Mouse (Mus musculus) stomach, embryonic 15.5 days (tissue): ENCODE results near the gene Ybx3. TPM values are rescaled to one million over a fixed set of nuclear protein-coding genes. Genes with fewer than 3 reads are reported as not detected.

ENCODE experiments used
- ATAC-seq: fragments of 200-750 bp; cut with Nextera tagmentation; 2 replicates; pipeline ENCODE4 v1.8.0; 2017; ENCODE audit warnings: low read depth, moderate number of reproducible peaks, moderate TSS enrichment; ENCODE audit not compliant: insufficient read depth, low FRiP score
- H3K27ac ChIP-seq: fragments of 300-500 bp; sonication (generic); 2 replicates; pipeline ENCODE4 v1.5.1; 2015; ENCODE audit warnings: mild to moderate bottlenecking, inconsistent platforms
- H3K27me3 ChIP-seq: fragments of 300-500 bp; sonication (generic); replicated peaks from 2 replicates; pipeline ENCODE4 v1.6.1; 2015; ENCODE audit warnings: inconsistent platforms
- H3K36me3 ChIP-seq: fragments of 300-500 bp; sonication (generic); 2 replicates; pipeline ENCODE4 v1.6.1; 2015; ENCODE audit warnings: inconsistent platforms
- H3K4me1 ChIP-seq: fragments of 300-500 bp; sonication (generic); 2 replicates; pipeline ENCODE4 v1.6.1; 2015; ENCODE audit warnings: inconsistent platforms
- H3K4me2 ChIP-seq: fragments of 300-500 bp; sonication (generic); 2 replicates; pipeline ENCODE4 v1.6.1; 2015; ENCODE audit warnings: mild to moderate bottlenecking, inconsistent platforms
- H3K4me3 ChIP-seq: fragments of 300-500 bp; sonication (generic); replicated peaks from 2 replicates; pipeline ENCODE4 v1.5.1; 2015; ENCODE audit warnings: inconsistent platforms
- H3K9ac ChIP-seq: fragments of 300-500 bp; sonication (generic); 2 replicates; pipeline ENCODE4 v1.6.1; 2015; ENCODE audit warnings: inconsistent platforms
- H3K9me3 ChIP-seq: fragments of 300-500 bp; sonication (generic); 2 replicates; pipeline ENCODE4 v1.6.1; 2016; ENCODE audit warnings: inconsistent platforms
- WGBS: fragments of 180-500 bp; shearing (Covaris S2); methylation state at CpG from one replicate; pipeline ENCODE4 v1.1.7; 2015; 5-methylcytosine and 5-hydroxymethylcytosine counted together
- polyA plus RNA-seq: library from polyadenylated mRNA; unstranded; fragments of >200 nt; fragmentation: Nextera tagmentation; extraction: Ambion mirVana; gene quantifications from 2 replicates; pipeline ENCODE4 v1.2.1, GENCODE M21; 2015

Gene Ybx3
- polyA plus RNA-seq, 1 experiment from 2014 or later, result 62.5 TPM

DNA sequence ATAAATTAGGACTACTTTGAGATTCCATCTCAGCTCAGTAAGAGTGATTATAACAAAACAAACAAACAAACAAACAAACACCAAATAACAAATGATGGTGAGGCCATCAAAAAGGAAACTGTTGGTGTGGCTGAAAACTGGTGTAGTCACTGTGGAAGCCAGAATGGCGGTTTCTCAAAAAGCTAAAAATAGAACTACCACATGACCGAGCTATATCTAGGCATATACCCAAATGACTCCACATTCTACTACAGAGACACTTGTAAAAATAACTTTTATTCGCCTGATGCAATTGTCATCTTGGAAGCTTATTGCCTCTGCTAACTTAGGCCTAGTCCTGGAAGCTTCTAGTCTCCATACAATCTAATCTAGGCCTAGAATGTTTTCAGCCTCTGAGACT is 16.0 kb upstream of the Ybx3 start:
- Histone ChIP-seq H3K9me3 (no peaks in the 10 kb centered on the region), H3K4me3 (no peak overlapping the region), H3K27me3 (no peaks in the 10 kb centered on the region), H3K4me1 (no peaks in the 10 kb centered on the region), H3K27ac (no peak overlapping the region), H3K9ac (no peak overlapping the region), H3K36me3 (no peaks in the 10 kb centered on the region), H3K4me2 (no peak overlapping the region)
- ATAC-seq, result no peak
- 75% methylated on average over 3 of the region's 3 CpGs for WGBS

DNA sequence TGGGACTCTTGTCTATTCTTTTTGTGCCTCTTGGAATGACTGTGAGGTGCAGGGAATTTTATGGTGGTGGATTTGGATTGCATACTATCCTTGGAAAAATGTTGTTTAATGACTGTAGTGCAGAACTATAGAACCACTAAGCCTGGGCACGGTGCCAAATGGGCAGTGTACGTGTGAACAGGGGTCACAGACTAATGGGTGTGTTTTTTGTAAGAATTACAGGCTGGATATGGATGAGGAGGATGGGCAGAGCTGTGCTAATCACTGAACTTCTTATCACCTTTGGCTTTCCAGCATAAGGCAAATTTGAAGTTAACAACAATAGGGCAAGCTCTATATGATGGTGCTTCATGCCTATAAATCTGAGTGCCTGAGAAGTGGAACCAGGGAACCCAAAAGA is 14.8 kb upstream of the Ybx3 start:
- Histone ChIP-seq H3K4me3 (no peak overlapping the region), H3K4me1 (no peaks in the 10 kb centered on the region), H3K4me2 (no peak overlapping the region), H3K9me3 (no peaks in the 10 kb centered on the region), H3K27ac (no peak overlapping the region), H3K9ac (no peak overlapping the region), H3K36me3 (no peaks in the 10 kb centered on the region), H3K27me3 (no peaks in the 10 kb centered on the region)
- 30% methylated on average over 2 of the region's 2 CpGs for WGBS
- ATAC-seq, result no peak

DNA sequence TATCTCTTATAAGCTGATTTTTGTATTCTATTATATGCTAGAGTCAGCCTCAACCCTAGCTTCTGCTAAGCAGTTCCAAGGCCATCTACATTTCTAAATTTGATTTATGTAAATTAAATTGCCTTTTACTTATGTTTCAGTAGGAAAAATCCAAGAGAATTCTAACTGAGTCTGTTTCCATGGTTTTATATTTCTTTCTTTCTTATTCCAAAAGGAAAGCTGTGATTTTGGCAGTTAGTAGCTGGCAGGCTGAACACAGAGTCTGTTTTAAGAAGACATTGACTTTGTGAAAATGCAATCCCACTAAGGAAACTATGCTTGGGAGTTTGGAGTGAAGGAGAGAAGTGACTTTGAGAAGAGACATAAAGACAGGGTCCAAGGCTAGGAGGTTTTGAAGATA is 14.3 kb upstream of the Ybx3 start:
- H3K27me3 ChIP-seq, result no peaks in the 10 kb centered on the region
- H3K4me1 ChIP-seq, result no peaks in the 10 kb centered on the region
- no peak overlapping the region for H3K27ac ChIP-seq
- no peak overlapping the region for H3K4me3 ChIP-seq
- H3K36me3 ChIP-seq, result no peaks in the 10 kb centered on the region
- no peak overlapping the region for H3K4me2 ChIP-seq
- no peak for ATAC-seq
- no peaks in the 10 kb centered on the region for H3K9me3 ChIP-seq
- no peak overlapping the region for H3K9ac ChIP-seq

DNA sequence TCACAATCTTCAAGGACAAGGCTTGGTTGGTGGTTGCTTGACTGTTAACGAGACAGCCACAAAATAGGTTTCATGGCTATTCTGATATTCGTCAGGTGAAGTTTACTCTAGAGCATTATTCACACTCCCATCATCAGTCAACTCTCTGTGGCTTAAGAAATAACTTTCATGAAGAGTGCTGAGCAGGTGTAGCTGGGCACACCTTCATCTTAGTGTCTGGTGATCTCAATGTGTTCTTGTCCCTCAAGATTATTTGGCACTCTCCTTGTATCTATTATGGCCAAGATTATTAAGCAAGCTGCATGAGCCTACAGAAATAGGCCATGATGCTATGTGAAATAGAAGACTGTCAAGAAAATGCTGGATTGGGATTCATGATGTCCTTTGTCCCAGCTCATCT is 13.0 kb upstream of the Ybx3 start:
- Histone ChIP-seq H3K9ac (no peak overlapping the region), H3K4me3 (no peak overlapping the region), H3K4me1 (no peaks in the 10 kb centered on the region), H3K27ac (no peak overlapping the region), H3K9me3 (no peaks in the 10 kb centered on the region), H3K27me3 (no peaks in the 10 kb centered on the region), H3K36me3 (no peaks in the 10 kb centered on the region), H3K4me2 (no peak overlapping the region)
- no peak for ATAC-seq
- 83% methylated on average over 2 of the region's 2 CpGs for whole genome bisulfite sequencing

DNA sequence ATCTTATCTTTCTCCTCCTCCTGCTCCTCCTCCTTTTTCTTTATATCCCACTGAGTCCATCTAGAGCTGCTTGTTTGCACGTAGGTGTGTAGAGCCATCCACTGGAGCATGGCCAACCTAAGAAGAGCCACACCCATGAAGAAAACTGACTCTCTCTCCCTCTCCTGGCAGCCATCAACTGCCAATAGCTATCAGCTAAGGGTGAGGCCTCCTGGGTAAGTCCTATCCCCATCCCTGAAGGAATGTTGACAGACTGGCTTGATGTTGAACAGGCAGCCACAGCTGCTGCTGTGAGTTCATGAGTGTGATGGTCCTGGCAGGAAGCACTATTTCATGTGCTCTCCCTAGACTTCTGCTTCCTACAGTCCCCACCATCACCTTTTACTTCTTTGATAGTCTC is 8.4 kb upstream of the Ybx3 start:
- H3K36me3 ChIP-seq, result no peaks in the 10 kb centered on the region
- H3K27ac ChIP-seq, result no peak overlapping the region
- H3K27me3 ChIP-seq, result no peaks in the 10 kb centered on the region
- no peak overlapping the region for H3K4me2 ChIP-seq
- no peak; the same call in 1 of the 2 replicates for ATAC-seq
- H3K9me3 ChIP-seq, result no peaks in the 10 kb centered on the region
- H3K4me1 ChIP-seq, result no peaks in the 10 kb centered on the region
- H3K4me3 ChIP-seq, result no peak overlapping the region
- 28% methylated on average over 1 of the region's 1 CpGs for WGBS
- no peak overlapping the region for H3K9ac ChIP-seq

DNA sequence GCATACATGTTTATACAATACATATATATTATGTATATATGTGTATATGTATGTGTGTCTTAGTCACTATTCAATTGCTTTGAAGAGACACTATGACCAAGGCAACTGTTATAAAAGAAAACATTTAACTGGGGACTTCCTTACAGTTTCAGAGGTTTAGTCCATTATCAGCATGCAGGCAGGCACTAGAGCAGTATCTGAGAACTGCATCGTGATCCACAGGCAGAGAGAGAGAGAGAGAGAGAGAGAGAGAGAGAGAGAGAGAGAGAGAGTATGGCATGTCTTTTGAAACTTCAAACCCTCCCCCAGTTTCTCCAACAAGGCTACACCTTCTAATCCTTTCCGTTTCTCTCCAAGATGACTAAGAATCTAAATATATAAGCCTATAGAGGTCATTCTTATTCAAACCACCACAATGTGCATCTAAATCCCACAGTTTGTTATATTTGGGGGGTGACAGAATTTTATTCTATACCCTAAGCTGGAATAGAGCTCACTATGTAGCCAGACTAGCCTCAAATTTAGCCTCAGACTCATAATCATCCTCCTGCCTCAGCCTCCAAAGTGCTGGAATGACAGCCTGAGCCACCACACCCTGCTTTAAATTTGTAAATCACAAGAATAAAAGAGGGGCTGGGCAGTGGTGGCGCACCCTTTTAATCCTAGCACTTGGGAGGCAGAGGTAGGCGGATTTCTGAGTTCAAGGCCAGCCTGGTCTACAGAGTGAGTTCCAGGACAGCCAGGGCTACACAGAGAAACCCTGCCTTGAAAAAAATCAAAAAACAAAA is 5.8 kb upstream of the Ybx3 start:
- no peak overlapping the region for H3K27ac ChIP-seq

DNA sequence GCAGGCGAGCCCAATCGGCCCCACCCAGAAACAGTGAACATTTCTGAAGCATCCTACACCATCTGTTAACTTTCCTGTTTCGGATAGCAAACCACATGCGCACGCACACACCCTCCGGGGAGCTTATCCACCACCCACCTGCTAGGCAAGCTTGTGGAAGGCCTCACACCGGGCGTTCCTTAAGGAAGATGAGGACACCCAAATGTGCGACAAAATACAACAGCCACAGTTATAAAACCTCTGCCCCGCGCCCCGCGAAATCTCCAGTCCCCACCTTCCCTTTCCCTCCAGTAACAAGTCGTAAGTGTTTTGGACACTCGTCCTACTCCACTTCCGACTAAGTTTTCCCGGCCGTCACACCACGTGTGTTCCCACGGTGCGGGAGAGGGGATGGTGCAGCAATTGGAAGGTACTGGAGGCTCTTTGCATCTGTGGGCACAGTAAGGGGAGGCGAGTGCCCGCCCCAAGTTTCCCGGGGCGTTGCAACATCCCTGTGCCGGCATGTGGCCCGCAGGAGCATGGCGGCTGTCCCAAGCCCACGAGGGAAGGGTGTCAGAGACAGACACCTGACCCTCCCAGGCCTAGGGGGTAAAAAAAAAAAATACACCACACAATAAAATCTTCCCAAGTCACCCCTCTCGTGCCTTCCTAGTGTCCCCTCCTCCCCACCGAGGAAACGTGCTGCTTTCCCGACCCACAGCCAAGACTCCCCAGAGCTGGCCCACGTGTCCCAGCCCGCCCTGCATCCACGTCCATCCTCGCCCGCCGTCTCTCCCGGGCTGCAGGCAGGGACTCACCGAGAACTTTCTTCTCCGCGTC is 846 bp downstream of the Ybx3 start:
- peak; percentile 78 for ATAC-seq
- peak overlapping the region; percentile 92 for H3K9ac ChIP-seq

More for the DNA sequence above, 5.8 kb upstream of the Ybx3 start:
- H3K36me3 ChIP-seq, result no peaks in the 10 kb centered on the region
- H3K9me3 ChIP-seq, result no peaks in the 10 kb centered on the region
- H3K27me3 ChIP-seq, result no peaks in the 10 kb centered on the region
- WGBS, result 73% methylated on average over 4 of the region's 4 CpGs
- ATAC-seq, result no peak
- H3K4me2 ChIP-seq, result no peak overlapping the region
- no peak overlapping the region for H3K9ac ChIP-seq
- H3K4me1 ChIP-seq, result no peaks in the 10 kb centered on the region
- H3K4me3 ChIP-seq, result no peak overlapping the region

DNA sequence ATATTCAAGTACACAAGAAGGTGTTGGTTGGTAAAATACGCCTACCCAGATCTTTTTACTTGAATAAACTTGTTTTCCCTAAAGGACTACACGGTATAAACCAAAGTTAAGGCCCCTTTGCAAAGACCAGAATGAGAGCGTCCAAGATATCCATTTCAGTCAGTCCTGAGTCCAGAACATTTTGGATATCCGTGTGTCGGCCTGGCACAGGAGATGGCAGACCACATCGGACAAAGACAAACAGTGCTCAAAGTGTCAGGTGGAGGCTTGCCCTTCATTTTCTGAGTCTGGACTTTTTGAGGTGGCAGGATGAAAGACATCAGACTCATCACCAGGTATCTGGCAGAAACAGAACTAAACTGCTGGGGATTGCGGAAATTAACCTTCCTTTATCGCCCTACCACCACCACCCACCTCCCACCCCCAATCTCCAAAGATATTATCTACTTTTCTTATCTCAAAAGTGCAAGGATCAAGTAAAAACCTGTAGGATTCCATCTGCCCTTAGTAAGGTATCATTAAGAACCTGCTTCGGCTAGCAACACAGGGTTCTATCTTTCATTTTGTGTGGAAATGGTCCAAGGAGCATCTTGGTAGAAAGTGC is 1.8 kb downstream of the Ybx3 start:
- Histone ChIP-seq H3K4me1 (peaks cover 12% of the 10 kb centered on the region; the same call in 1 of the 2 replicates), H3K9me3 (no peaks in the 10 kb centered on the region), H3K27ac (no peak overlapping the region), H3K4me2 (peak overlapping the region; percentile 87), H3K27me3 (no peaks in the 10 kb centered on the region), H3K4me3 (peak overlapping the region; percentile 75), H3K9ac (no peak overlapping the region), H3K36me3 (no peaks in the 10 kb centered on the region)
- no peak for ATAC-seq
- WGBS, result 43% methylated on average over 9 of the region's 9 CpGs

More for the DNA sequence above, 846 bp downstream of the Ybx3 start:
- Histone ChIP-seq H3K4me2 (peak overlapping the region; percentile 87), H3K4me1 (peaks cover 5% of the 10 kb centered on the region; the same call in 1 of the 2 replicates), H3K36me3 (no peaks in the 10 kb centered on the region), H3K27me3 (no peaks in the 10 kb centered on the region), H3K27ac (peak overlapping the region; percentile 89), H3K9me3 (no peaks in the 10 kb centered on the region), H3K4me3 (peak overlapping the region; percentile 75)
- under 1% methylated on average over 43 of the region's 43 CpGs for WGBS

GRCm38 (mm10) chr6:131385469-131385868 is 2.8 kb downstream of the Ybx3 start:
- no peaks in the 10 kb centered on the region for H3K9me3 ChIP-seq
- H3K27ac ChIP-seq, result no peak overlapping the region
- no peak overlapping the region for H3K9ac ChIP-seq
- WGBS, result 94% methylated on average over 1 of the region's 1 CpGs
- ATAC-seq, result no peak
- H3K27me3 ChIP-seq, result no peaks in the 10 kb centered on the region
- H3K4me1 ChIP-seq, result peaks cover 12% of the 10 kb centered on the region; the same call in 1 of the 2 replicates
- no peaks in the 10 kb centered on the region for H3K36me3 ChIP-seq
- no peak overlapping the region for H3K4me3 ChIP-seq
- peak overlapping the region; percentile 13; the same call in 1 of the 2 replicates for H3K4me2 ChIP-seq

- H3K36me3 ChIP-seq, result peaks cover 13% of the 10 kb centered on the region
- H3K27me3 ChIP-seq, result no peaks in the 10 kb centered on the region
- peaks cover 12% of the 10 kb centered on the region; the same call in 1 of the 2 replicates for H3K4me1 ChIP-seq
- no peaks in the 10 kb centered on the region for H3K9me3 ChIP-seq
- H3K4me2 ChIP-seq, result no peak overlapping the region
- H3K4me3 ChIP-seq, result no peak overlapping the region
- WGBS, result 43% methylated on average over 6 of the region's 6 CpGs
- no peak for ATAC-seq
- H3K9ac ChIP-seq, result no peak overlapping the region
- no peak overlapping the region for H3K27ac ChIP-seq
Observed at GRCm38 (mm10) chr6:131383713-131384330, 4.5 kb downstream of the Ybx3 start.

- WGBS, result 43% methylated on average over 3 of the region's 3 CpGs
- no peaks in the 10 kb centered on the region for H3K27me3 ChIP-seq
- ATAC-seq, result no peak
- peaks cover 12% of the 10 kb centered on the region; the same call in 1 of the 2 replicates for H3K4me1 ChIP-seq
- H3K9ac ChIP-seq, result no peak overlapping the region
- H3K27ac ChIP-seq, result no peak overlapping the region
- H3K36me3 ChIP-seq, result peaks cover 14% of the 10 kb centered on the region
- H3K4me2 ChIP-seq, result no peak overlapping the region
- no peaks in the 10 kb centered on the region for H3K9me3 ChIP-seq
- no peak overlapping the region for H3K4me3 ChIP-seq
Observed at GRCm38 (mm10) chr6:131382984-131383337, 5.3 kb downstream of the Ybx3 start.
